Mouse (Mus musculus) 416B (cell line): ENCODE results near the gene Med12l.
A peak's percentile ranks its signal among the peaks of the same experiment; 100 is the strongest.
"Not testable (repeated sequence)": the region's sequence is repeated elsewhere in the genome, so short reads cannot be mapped to it uniquely, and the experiment has no call there.

Source experiments
- DNase-seq: peaks from one replicate; pipeline ENCODE4 v3.0.0; 2011; ENCODE audit warnings: low read depth

Med12l gene

DNA sequence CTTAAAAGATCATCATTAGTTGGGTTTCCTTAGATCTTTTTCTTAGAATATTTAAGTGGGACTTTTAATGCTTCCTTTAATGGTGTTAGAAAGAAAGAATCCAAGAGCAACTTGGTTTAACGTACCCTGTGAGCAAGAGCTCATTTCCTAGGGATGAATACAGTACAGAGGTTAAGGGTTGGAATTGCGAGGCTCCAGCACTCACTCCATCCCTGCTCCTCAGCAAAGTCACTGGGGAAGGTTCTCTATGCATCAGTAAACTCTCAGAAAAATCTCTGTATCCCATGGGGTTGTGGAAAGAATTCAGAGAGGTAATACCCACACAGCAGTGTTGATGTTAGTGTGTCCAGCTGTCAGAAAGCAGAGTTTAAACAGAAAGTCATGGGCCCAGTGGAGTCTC, 134.5 kb downstream of the Med12l start:
- DNase-seq = no peak

DNA sequence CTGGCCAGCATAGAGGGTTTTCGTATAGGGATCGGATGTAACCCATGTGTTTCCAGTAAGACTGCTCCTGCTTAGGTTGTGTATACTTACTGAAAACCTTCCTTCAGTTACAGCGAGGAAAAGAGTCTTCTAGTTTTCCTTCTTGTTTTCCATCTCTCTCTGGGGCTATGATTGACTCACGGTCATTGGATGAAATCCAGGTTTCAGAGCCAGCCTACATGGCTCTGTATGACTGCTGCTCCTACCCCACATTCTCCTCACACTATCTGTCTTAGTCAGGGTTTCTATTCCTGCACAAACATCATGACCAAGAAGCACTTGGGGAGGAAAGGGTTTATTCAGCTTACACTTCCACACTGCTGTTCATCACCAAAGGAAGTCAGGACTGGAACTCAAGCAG, 135.3 kb downstream of the Med12l start:
- not testable (repeated sequence) for DNase-seq

DNA sequence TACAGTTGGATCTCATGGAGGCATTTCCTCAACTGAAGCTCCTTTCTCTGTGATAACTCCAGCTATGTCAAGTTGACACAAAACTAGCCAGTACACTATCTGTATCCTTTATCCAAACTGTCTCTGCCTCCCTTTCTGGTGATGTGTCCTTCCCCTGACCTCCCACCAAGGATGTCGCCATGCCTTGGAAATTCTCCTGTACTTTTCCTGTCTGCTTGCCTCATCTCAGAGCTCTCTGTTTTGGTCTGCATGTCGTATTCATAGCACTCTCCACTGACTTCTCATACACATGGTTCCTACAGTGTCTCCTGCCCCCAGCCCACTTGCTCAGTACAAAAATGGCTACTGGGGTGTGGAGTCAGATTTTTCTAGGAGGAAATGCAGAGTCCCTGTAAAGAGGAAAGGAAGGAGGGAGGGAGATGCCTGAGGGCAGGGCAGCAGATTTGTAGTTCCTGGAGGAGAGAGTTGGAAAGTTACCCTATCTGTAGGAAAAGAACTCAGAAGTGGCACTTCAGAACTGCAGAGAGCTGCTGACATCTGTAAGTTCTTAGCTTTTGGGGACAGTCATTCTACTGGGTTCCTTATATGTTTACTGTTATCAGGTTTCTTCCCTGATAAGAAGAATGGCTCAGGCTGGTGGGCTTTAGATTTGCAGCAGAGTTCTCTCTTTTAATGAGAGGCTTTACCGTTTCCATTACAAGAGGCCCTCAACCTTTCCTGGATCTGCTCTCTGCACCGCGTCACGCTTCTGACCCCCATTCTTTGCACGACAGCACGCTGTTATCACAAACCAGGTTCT, 136.1 kb downstream of the Med12l start:
- DNase-seq = no peak

DNA sequence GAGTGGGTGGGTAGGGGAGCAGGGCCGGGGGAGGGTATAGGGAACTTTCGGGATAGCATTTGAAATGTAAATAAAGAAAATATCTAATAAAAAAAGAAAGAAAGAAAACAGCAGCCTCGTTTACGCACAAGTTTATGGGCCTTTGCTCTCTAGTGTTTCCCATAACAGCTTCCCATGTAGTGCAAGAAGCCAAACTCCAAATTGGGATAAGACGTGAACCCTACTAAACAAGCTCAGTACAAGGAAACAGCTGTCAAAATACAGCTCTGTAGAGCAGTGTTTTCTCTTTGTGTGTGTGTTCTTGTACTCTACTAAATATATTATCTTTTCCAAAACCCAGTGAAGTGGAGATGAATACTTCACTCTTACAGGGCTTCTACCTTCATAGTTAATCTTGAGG, 139.6 kb downstream of the Med12l start:
- no peak for DNase-seq

DNA sequence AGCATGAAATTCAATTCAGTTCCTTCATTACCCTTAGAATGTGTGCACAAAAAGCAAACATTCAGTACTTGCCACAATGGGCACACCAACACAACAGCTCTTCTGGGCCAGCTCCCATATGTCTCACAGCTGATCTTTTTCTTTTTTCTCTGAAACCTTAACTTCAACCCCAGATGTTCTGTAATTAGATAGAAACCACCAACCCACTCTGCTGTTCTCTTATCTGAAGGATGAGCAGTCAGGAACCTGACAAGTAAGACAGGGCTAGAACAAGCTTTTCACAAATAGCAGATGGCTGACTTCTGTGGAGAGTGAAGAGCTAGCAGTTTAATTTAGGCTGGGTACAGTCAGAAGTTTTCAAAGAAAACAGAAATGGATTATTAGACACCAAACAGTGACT, 144.0 kb downstream of the Med12l start:
- DNase-seq = no peak

DNA sequence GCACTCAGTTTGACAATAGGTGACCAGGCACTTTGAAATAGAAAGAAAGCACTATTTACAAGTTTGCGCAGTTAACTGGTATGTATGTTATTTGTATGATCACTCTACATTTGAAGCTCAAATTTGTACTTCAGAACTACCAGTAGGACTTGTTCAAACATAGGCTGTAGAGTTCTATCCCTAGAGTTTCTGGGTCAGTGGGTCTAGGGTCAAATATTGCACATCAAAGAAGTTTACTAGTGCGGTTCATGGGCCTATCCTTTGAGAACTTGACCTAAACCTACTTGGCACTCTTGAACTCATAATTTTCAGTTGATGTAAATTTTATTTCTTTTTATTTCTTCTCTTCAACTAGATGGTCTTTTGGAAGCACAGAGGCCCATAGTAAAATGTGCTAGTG, 145.0 kb downstream of the Med12l start:
- no peak for DNase-seq

DNA sequence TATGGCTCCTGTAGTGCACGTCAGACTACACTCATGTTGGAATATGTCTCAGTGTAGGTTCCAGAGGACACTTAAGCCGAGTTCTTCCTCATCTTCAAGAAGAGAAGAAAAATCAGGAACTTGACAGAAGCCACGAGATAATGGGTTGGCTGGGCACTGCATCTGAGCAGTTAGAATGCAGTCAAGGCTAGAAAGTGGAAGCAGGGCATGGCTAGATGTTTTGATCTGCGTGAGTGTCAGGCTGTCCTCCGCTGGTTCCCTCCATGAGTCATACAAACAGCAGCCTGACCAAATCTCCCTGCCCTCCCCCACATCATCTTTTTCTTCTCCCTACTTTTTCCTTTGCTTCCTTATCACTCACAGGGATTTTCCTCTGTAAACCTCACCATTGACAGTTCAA, 147.8 kb downstream of the Med12l start, which contains the start of gene P2ry14:
P2ry14 (minus strand) TSS at position 195 of the 400 bp plus-strand sequence.
- peak; percentile 80 for DNase-seq

DNA sequence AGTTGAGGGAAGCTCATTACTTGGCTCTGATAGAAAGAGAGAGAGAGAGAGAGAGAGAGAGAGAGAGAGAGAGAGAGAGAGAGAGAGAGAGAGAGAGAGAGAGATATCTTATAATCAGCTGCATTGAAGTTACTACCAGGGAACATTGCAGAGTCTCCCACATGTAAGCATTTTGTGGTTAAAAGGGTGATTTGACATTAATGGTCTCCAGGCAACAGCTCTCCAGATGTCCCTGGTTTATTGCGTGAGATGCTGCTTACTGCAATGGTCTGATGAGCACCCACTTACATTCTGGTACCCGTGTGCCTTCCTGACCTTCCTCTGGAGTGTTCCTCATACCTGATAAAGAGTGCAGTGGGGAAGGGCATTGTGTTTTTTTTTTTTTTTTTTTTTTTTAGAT, 149.3 kb downstream of the Med12l start:
- peak; percentile 76 for DNase-seq

DNA sequence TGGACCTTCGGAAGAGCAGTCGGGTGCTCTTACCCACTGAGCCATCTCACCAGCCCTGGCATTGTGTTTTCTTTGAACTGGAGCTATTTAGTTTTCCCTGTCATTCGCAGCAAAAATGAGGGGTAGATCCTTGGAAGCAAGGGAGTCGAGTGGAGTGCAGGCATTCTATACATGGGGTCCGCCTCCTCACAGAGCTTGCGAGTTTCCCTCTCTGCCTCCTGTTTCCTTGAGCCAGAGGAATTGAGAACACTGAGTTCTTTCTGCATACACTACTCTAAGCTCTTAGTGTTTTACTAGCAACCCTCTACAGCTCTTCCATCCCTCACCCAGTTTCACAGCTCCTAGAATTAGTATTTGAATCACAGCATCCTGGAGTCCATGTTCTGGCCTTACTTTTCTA, 149.8 kb downstream of the Med12l start:
- DNase-seq = no peak

DNA sequence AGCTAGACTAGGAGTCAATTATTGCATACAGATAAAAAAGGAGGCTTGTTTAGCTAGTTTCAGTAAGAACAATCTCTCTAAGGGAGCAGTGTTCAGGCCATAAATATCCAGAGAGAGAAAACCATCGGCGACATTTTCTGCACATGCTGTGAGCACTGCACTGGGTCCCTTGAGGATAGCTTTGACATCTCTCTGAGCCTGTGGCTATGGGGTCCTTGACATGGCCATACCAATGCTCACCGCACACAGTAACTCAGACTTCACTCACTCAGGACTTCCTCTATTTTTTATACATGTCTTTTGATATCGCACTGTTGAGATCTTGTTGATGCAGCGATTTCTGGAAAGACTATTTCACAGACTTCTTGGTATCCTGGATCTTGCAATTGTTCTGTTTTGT, 151.4 kb downstream of the Med12l start:
- no peak for DNase-seq

DNA sequence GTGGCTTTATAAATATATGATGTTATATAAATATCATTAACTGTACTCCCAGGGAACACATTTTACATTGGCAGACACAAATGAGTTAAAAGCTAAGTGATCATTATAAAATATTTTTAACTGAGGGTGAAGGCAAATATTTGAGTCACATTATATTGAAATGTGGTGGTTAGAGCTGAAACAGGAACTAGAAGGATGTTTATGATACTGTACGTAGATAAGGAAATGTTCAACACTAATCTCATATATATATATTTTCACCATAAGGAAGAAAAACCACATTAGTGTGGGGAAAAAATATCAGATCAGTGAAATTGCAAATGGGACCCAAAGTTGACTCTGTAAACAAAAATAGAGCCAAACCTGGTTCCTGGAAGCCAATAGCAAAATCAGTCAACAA, 154.8 kb downstream of the Med12l start:
- peak; percentile 53 for DNase-seq

DNA sequence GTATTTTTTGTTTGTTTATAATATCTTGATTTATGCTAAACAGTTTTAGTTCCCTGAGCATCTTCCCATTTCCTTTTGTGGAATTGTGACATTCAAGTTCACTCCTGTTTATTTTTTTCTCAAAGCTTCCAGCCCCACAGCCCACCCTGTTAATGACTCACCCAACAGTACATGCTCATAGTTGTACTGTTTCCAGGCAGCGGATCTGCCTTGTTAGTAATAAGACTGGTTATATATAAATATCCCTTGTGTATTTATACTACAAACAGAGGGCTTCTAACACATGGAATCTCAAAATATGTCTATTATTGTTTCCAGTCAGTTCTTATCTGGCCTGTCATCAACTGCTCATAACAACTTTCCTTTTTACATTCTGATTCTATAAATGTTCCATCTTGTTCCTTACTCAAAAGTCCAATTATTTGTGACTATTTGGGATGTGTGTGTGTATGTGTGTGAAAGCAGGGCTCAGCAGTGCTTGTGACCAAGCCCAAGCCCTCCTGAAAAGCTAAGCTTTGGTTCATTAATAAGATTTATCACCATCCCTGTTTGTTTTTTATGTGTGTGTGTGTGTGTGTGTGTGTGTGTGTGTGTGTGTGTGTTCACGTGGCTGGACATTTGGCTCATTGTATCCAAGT, 161.9 kb downstream of the Med12l start:
- DNase-seq = peak; percentile 34

DNA sequence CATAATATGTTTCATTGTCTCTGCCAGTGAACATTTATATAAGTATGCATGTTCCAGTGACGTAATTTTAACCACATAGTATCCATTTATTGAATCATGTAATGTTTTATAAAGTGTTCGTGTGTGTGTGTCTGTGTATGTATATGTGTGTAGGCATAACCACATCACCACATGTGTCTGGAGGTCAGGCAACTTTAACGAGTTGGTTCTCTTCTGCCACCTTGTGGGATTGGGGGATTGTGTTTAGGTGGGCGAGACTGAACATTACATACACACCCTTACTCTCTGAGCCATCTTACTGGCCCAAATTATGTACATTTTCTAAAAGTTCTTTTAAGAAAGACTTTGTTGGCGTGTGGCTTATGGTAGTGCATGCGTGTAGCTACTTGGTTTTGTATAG, 162.9 kb downstream of the Med12l start:
- DNase-seq = peak; percentile 77

DNA sequence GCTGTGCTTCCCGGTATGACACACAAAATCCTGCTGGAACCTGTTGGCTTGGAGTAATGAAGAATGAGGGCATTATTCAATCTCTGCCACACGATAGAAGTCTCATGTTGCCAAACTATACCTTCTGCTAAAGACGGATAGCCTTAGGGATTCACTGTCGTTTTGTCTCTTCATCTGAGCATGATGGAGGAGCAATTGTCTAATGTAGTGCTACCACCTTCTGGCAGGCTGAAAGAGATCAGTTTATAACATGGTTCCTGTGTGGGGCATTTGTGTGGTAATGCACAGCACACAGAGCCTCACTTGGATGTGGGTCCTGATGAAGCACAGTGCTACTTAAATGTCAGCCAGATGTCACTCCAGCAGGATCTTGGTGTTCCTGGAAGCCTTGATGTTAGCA, 163.6 kb downstream of the Med12l start:
- peak; percentile 64 for DNase-seq

DNA sequence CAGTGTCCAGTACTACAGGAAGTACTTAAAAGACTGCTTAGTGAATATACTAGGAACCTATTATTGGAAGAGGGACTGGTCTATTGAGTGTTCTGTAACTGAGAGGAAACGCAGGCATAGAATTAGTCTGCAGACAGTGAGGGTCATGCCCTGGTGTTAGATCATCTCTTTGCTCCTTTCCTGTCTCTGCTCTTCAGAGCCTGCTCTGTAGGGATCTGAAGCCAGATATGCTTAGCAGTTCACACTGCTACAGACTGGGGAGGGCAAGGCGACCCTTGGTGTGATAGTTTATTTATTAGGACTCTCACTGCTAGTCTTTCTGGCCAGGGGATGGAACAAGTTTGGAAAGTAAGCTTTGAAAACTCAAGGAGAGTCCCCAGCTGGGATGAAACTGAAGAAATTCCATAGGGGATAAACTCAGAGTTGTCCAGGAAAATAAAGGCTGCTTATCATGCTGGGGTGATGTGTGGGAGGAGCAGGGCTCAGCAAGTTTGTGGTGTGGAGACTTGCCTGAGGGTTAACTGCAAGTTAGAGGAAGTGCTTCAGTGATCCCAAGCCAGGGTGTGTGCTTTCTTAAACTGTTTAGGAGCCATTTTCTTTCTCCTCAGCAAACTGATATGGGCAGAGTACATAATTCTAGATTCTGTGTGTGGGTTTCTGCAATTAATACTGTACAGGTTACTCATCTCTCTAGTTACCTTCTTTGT, 164.4 kb downstream of the Med12l start:
- DNase-seq = peak; percentile 53

DNA sequence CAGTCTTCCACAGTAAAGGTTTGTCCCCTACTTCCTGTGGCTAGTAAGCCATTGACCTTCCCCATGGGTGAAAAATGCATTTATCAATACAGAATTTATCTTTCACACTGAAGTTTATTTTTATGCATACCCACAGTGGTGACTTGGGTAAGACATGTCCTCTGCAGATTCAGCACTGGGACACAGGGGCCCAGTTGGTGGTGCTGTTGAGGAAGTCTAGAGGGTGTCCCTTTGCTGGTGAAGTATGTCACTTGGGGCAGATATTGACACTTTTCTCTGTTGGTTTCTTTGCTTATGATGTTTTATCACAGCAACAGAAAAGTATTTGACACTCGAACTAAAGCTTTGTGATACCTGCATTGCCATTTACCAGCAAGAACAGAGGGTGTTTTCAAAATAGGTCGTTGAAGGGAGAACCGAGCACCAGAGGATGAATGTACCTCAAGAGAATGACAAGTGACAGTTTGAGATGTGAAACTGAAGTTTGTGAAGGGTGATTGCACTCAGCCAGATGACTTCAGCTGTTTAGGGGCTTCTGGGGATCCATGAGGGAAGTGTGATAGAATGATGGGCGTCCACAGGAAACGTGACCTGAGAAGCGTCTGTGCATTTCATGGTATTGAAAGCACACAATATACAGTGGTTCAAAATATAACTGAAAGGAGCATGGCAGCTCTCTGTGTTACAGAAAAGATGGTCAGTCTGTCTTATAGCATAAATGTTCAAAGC, 169.0 kb downstream of the Med12l start:
- DNase-seq = peak; percentile 43

DNA sequence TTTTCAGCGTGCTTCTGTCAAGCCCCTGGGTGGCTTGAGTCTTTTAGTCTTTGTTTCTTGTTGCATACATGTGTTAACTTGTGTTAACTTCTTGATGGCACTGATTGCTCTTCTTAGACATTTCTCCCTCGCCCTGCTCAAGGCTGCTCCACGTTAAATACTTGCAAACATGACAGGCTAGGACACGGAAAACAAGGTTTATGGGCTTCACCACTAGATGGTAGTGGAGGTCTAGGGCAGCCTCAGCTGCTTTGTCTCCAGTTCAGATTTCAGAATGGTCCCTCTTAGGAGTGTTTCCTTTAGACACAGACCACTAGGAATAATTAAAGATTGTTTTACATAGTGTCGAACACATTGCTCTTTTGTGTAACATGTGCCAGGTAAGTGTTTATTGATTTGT, 169.6 kb downstream of the Med12l start:
- DNase-seq = peak; percentile 72

DNA sequence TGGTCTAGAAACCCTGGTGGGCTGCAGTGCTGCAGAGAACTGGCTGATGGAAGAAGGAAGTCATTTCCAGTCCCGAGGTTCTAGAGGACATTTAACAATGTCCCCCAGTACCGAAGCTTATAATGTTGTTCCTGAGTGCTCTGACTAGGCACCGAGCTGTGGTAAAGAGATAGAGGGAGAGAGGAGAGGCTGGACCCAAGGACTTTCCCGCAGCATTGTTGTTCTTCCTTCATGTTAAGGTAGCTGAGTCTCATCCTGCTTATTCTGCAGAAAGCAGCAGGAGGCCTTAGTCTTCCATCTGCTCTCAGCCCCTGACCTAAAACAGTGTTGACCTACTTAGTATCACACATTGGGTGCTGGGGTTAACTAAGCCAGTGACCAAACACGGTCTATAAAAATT, 171.2 kb downstream of the Med12l start:
- DNase-seq = no peak

DNA sequence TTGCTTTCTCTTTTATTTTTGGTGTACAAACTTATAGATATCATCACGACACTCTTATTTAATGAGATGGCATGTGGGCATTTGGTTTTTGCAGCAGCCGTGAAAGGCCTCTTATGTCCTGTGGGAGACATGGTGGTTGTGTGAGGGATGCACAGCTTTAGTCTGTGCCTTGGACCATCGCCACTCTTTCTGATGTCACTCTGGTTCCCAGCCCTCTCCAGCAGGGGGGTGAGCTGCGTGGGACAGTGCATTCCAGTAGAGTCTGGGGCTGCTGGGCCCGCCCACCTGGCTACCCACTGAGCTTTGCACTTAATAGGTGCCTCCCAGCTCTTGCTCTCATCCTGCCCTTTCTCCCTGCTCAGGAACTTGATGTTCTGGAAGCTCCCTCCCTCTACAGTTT, 175.5 kb downstream of the Med12l start:
- DNase-seq = no peak

DNA sequence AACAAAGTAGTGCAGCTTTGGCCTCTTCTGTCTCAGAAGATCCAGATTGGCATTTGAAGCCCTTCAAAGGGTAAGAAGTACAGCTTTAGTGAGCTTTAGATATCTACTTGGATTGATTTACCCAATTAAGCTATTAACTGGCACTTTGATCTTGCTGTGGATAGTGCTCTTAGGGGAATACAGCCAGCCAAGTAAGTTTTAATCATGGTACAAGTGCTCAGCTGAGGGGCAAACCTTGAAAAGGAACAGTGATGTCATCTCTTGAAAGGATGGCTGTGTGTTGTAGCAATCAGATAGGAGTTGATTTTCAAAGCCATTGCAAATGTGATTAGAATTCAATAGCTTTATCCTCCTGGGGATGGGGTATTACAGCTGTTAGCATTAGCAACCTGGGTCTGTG, 176.5 kb downstream of the Med12l start:
- DNase-seq = no peak

DNA sequence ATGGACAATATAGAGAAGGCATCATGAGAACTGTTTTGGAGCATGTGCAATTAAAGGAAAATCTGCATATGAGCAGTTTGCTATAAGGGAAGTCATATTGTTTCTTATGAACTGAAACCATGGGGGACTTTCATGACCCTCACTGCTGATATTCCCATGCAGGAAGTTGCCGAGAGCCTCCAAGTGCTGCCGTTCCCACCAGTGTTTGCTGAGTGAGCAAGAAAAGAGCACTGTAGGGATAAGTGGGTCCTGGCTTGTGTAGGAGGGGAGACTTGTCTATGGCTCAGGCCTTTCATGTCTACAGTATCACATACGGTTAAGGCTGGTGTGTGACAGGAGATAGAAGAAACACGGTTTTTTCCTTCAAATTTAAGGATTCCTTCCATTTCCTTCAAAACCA, 180.0 kb downstream of the Med12l start:
- no peak for DNase-seq

DNA sequence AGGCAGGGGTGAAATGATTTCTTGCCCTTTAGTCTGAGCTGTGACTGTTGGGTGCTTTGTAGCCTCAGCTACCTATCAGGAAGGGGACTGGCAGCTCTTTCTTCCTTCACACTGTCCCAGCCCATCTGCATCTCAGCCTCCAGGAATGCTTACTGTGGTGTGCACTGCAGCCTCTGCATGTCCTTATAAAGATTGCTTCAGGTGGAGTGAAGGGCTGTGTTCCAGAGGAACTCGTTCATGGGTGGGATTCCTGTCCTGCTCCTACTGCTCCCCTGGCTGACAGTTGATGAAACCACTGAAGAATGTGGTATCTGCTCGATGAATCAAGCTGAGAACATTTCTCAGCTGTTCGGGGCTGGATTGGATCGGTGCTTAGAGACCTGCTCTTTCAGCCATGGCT, 181.7 kb downstream of the Med12l start:
- no peak for DNase-seq
